ENCODE assay signal across 22 mouse cellular contexts in the genomic region with DNA sequence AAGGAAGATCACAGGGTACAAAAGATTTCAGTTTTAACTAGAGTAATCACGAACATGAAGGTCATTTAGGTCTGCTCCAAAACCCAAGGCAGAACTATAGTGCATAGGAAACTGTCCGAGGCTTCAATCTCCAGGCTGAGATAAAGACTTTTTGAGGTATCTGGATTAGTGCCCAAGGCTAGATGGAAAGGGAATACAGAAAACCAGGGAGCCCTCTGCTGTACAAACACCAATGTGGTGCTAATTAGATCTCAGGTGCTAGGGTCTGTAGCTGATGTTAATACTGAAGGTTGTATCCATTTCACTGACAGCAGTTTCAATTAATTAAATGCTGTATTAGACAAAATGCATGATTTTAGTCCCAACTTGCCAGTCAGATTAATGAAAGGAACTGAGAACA.
DNase-seq lines count a peak whose midpoint lies in the region; ATAC-seq and TF ChIP-seq lines count a peak whose summit lies in the region.
"Had no signal": no experiment of that assay in that cellular context is flagged by ENCODE, and none has a peak within 500 bp of the region (broad histone marks: within the 10 kb centered on the region; RNA-seq: fewer than 3 reads in every experiment).

No protein-coding gene starts in this region.

- TF ChIP-seq CTCF in intestine, postnatal 0 days (IDR thresholded peaks at IDR 0.05; ENCODE audit: low read depth), result peak; percentile 27; the same call in 1 of the 2 replicates
- TF ChIP-seq CTCF in stomach, postnatal 0 days (IDR thresholded peaks at IDR 0.05; ENCODE audit: low read depth), result peak; percentile 50

- 0 out of 2 replicates have a peak, but pooled peaks cover 5% of the 10 kb centered on the region for H3K36me3 ChIP-seq in forebrain, embryonic 14.5 days (ENCODE audit: control insufficient read depth, insufficient read depth, low read length)
- no peaks in the 10 kb centered on the region for H3K36me3 ChIP-seq in forebrain, embryonic 11.5 days (ENCODE audit: control insufficient read depth, insufficient read depth, low read length)
- peaks cover 11% of the 10 kb centered on the region for H3K36me3 ChIP-seq in intestine, postnatal 0 days (ENCODE audit: control insufficient read depth, insufficient read depth)
- no peaks in the 10 kb centered on the region for H3K36me3 ChIP-seq in intestine, embryonic 16.5 days (ENCODE audit: control insufficient read depth, insufficient read depth, low read length)
- no peaks in the 10 kb centered on the region for H3K36me3 ChIP-seq in stomach, postnatal 0 days (ENCODE audit: control insufficient read depth, insufficient read depth, low read length)

- peak; percentile 26 for DNase-seq in forebrain, embryonic 14.5 days (ENCODE audit: low spot score)
- no peak for DNase-seq in forebrain, embryonic 11.5 days (ENCODE audit: low spot score)
- peak; percentile 39 for DNase-seq in lung, postnatal 36 days
- DNase-seq in lung, adult 18-20 months, result no peak
- no peak for DNase-seq in stomach, postnatal 0 days (ENCODE audit: low spot score)
- no peak for DNase-seq in B cell, adult 2 months
- DNase-seq: cerebellum, adult 11 months; cerebellum, adult 9-11 months; forebrain, postnatal 0 days; heart, postnatal 10 days; kidney, postnatal 36 days; liver, embryonic 13.5 days; lung, postnatal 10 days; midbrain, embryonic 14.5 days had no signal

- TF ChIP-seq EP300 in stomach, postnatal 0 days (optimal IDR thresholded peaks at IDR 0.05), result no peak

- H3K27ac ChIP-seq in forebrain, embryonic 14.5 days (ENCODE audit: low read depth, low read length), result no peak overlapping the region
- no peak overlapping the region for H3K27ac ChIP-seq in forebrain, embryonic 11.5 days (ENCODE audit: low read depth, low read length)
- no peak overlapping the region for H3K27ac ChIP-seq in intestine, postnatal 0 days (ENCODE audit: low read depth, low read length)
- no peak overlapping the region for H3K27ac ChIP-seq in intestine, embryonic 16.5 days (ENCODE audit: low read length)
- no peak overlapping the region for H3K27ac ChIP-seq in stomach, postnatal 0 days (replicated peaks)
- H3K27ac ChIP-seq: embryonic facial prominence, embryonic 10.5 days; hindbrain, embryonic 12.5 days; limb, embryonic 13.5 days; liver, embryonic 13.5 days; neural tube, embryonic 15.5 days had no signal

- ATAC-seq in forebrain, embryonic 14.5 days, result no peak
- ATAC-seq in forebrain, embryonic 11.5 days (replicated peaks; ENCODE audit: low FRiP score), result no peak
- ATAC-seq in intestine, postnatal 0 days, result no peak
- ATAC-seq in intestine, embryonic 16.5 days, result no peak
- ATAC-seq in stomach, postnatal 0 days (ENCODE audit: low FRiP score, low TSS enrichment), result no peak
- ATAC-seq: CD4-positive, CD25-positive, alpha-beta regulatory T cell, adult 4 months had no signal

- H3K4me1 ChIP-seq in forebrain, embryonic 14.5 days (ENCODE audit: control insufficient read depth, insufficient read depth, low read length), result 0 out of 2 replicates have a peak, but pooled peaks cover 4% of the 10 kb centered on the region
- H3K4me1 ChIP-seq in forebrain, embryonic 11.5 days (replicated peaks; ENCODE audit: control insufficient read depth, insufficient read depth, low read length), result 0 out of 2 replicates have a peak, but pooled peaks cover 3% of the 10 kb centered on the region
- no peaks in the 10 kb centered on the region for H3K4me1 ChIP-seq in intestine, postnatal 0 days (replicated peaks; ENCODE audit: control insufficient read depth, insufficient read depth, low read length)
- H3K4me1 ChIP-seq in intestine, embryonic 16.5 days (ENCODE audit: control insufficient read depth, insufficient read depth, low read length), result 0 out of 2 replicates have a peak, but pooled peaks cover 4% of the 10 kb centered on the region
- no peaks in the 10 kb centered on the region for H3K4me1 ChIP-seq in stomach, postnatal 0 days (replicated peaks; ENCODE audit: control insufficient read depth, insufficient read depth)
- H3K4me1 ChIP-seq: limb, embryonic 13.5 days; liver, embryonic 13.5 days; neural tube, embryonic 15.5 days had no signal

- H3K4me3 ChIP-seq in forebrain, embryonic 14.5 days (ENCODE audit: low read depth, low read length), result no peak overlapping the region
- H3K4me3 ChIP-seq in forebrain, embryonic 11.5 days (ENCODE audit: low read depth, low read length), result no peak overlapping the region
- H3K4me3 ChIP-seq in intestine, postnatal 0 days (ENCODE audit: low read depth, low read length), result no peak overlapping the region
- no peak overlapping the region for H3K4me3 ChIP-seq in intestine, embryonic 16.5 days (ENCODE audit: low read length)
- H3K4me3 ChIP-seq in stomach, postnatal 0 days (ENCODE audit: low read depth, low read length), result no peak overlapping the region
- H3K4me3 ChIP-seq: embryonic facial prominence, embryonic 10.5 days; hindbrain, embryonic 12.5 days; limb, embryonic 13.5 days; liver, embryonic 13.5 days; neural tube, embryonic 15.5 days had no signal

- H3K9me3 ChIP-seq in forebrain, embryonic 14.5 days (replicated peaks; ENCODE audit: control insufficient read depth, low read length), result no peaks in the 10 kb centered on the region
- H3K9me3 ChIP-seq in forebrain, embryonic 11.5 days (ENCODE audit: control insufficient read depth, low read length), result no peaks in the 10 kb centered on the region
- no peaks in the 10 kb centered on the region for H3K9me3 ChIP-seq in intestine, postnatal 0 days (ENCODE audit: control insufficient read depth)
- no peaks in the 10 kb centered on the region for H3K9me3 ChIP-seq in intestine, embryonic 16.5 days (ENCODE audit: control insufficient read depth, low read length)
- no peaks in the 10 kb centered on the region for H3K9me3 ChIP-seq in stomach, postnatal 0 days (ENCODE audit: control insufficient read depth, low read length)
- H3K9me3 ChIP-seq: embryonic facial prominence, embryonic 10.5 days; hindbrain, embryonic 12.5 days; limb, embryonic 13.5 days; liver, embryonic 13.5 days; neural tube, embryonic 15.5 days had no signal

- WGBS in forebrain, embryonic 14.5 days, result 79% methylated on average over 2 of the region's 2 CpGs
- WGBS in forebrain, embryonic 11.5 days, result 82% methylated on average over 2 of the region's 2 CpGs
- 69% methylated on average over 2 of the region's 2 CpGs for WGBS in intestine, postnatal 0 days
- WGBS in intestine, embryonic 16.5 days, result 70% methylated on average over 2 of the region's 2 CpGs
- WGBS in stomach, postnatal 0 days, result 37% methylated on average over 2 of the region's 2 CpGs

- no peak overlapping the region for H3K9ac ChIP-seq in forebrain, embryonic 14.5 days (ENCODE audit: low read length)
- no peak overlapping the region for H3K9ac ChIP-seq in forebrain, embryonic 11.5 days (ENCODE audit: low read length)
- H3K9ac ChIP-seq in intestine, postnatal 0 days (ENCODE audit: low read depth, low read length), result no peak overlapping the region
- H3K9ac ChIP-seq in intestine, embryonic 16.5 days (ENCODE audit: low read depth, low read length), result no peak overlapping the region
- no peak overlapping the region for H3K9ac ChIP-seq in stomach, postnatal 0 days (ENCODE audit: low read length)
- H3K9ac ChIP-seq: forebrain, postnatal 0 days; hindbrain, embryonic 12.5 days; limb, embryonic 13.5 days; liver, embryonic 13.5 days; neural tube, embryonic 15.5 days had no signal

- H3K4me2 ChIP-seq in forebrain, embryonic 14.5 days (ENCODE audit: low read length), result no peak overlapping the region
- no peak overlapping the region for H3K4me2 ChIP-seq in forebrain, embryonic 11.5 days (ENCODE audit: low read depth, low read length, severe bottlenecking)
- H3K4me2 ChIP-seq in intestine, postnatal 0 days (replicated peaks; ENCODE audit: low read depth), result no peak overlapping the region
- no peak overlapping the region for H3K4me2 ChIP-seq in intestine, embryonic 16.5 days (ENCODE audit: low read depth, low read length)
- no peak overlapping the region for H3K4me2 ChIP-seq in stomach, postnatal 0 days (replicated peaks; ENCODE audit: low read depth)
- H3K4me2 ChIP-seq: heart, embryonic 11.5 days; hindbrain, embryonic 12.5 days; limb, embryonic 13.5 days; liver, embryonic 13.5 days; neural tube, embryonic 15.5 days had no signal

- no peaks in the 10 kb centered on the region for H3K27me3 ChIP-seq in forebrain, embryonic 14.5 days (replicated peaks; ENCODE audit: control insufficient read depth, insufficient read depth, low read length)
- no peaks in the 10 kb centered on the region for H3K27me3 ChIP-seq in forebrain, embryonic 11.5 days (ENCODE audit: control insufficient read depth, insufficient read depth, low read length)
- H3K27me3 ChIP-seq in intestine, postnatal 0 days (replicated peaks; ENCODE audit: control insufficient read depth, insufficient read depth, low read length), result no peaks in the 10 kb centered on the region
- no peaks in the 10 kb centered on the region for H3K27me3 ChIP-seq in intestine, embryonic 16.5 days (replicated peaks; ENCODE audit: control insufficient read depth, insufficient read depth, low read length)
- no peaks in the 10 kb centered on the region for H3K27me3 ChIP-seq in stomach, postnatal 0 days (ENCODE audit: control insufficient read depth, insufficient read depth, low read length)
- H3K27me3 ChIP-seq: hindbrain, embryonic 12.5 days; limb, embryonic 13.5 days; liver, embryonic 13.5 days; neural tube, embryonic 15.5 days had no signal

Comparison
In these comparisons a context has a peak if more than half of its experiments do, and no peak if none do; other contexts are left out.
1. DNase-seq: peak in forebrain, embryonic 14.5 days (single experiment) and lung, postnatal 36 days (single experiment); none in forebrain, embryonic 11.5 days (single experiment), lung, adult 18-20 months (0 of 2), stomach, postnatal 0 days (single experiment) and B cell, adult 2 months (0 of 2).